Mouse (Mus musculus) forebrain, embryonic 12.5 days (tissue): ENCODE measurements around the gene Pald1. TPM values are rescaled to one million over a fixed set of nuclear protein-coding genes. Genes with fewer than 3 reads are reported as not detected.

Source experiments
- ATAC-seq: fragments of 200-750 bp; cut with Nextera tagmentation; 2 replicates; pipeline ENCODE4 v1.8.0; 2017; ENCODE audit warnings: moderate TSS enrichment; ENCODE audit not compliant: low FRiP score
- H3K27ac ChIP-seq: fragments of 300-500 bp; sonication (generic); 2 replicates; pipeline ENCODE4 v1.5.1; 2016; ENCODE audit warnings: mild to moderate bottlenecking
- H3K27me3 ChIP-seq: fragments of 300-500 bp; sonication (generic); 2 replicates; pipeline ENCODE4 v1.6.1; 2016; ENCODE audit warnings: mild to moderate bottlenecking
- H3K36me3 ChIP-seq: fragments of 300-500 bp; sonication (generic); replicated peaks from 2 replicates; pipeline ENCODE4 v1.6.1; 2016; ENCODE audit warnings: mild to moderate bottlenecking
- H3K4me1 ChIP-seq: fragments of 300-500 bp; sonication (generic); 2 replicates; pipeline ENCODE4 v1.6.1; 2016
- H3K4me2 ChIP-seq: fragments of 300-500 bp; sonication (generic); 2 replicates; pipeline ENCODE4 v1.6.1; 2016; ENCODE audit warnings: mild to moderate bottlenecking, moderate library complexity
- H3K4me3 ChIP-seq: fragments of 300-500 bp; sonication (generic); replicated peaks from 2 replicates; pipeline ENCODE4 v1.5.1; 2016; ENCODE audit warnings: mild to moderate bottlenecking
- H3K9ac ChIP-seq: fragments of 300-500 bp; sonication (generic); 2 replicates; pipeline ENCODE4 v1.6.1; 2016; ENCODE audit warnings: mild to moderate bottlenecking
- H3K9me3 ChIP-seq: fragments of 300-500 bp; sonication (generic); 2 replicates; pipeline ENCODE4 v1.6.1; 2016
- WGBS: fragments of 180-500 bp; shearing (Covaris S2); methylation state at CpG from one replicate; pipeline ENCODE4 v1.1.7; 2016; 5-methylcytosine and 5-hydroxymethylcytosine counted together
- polyA plus RNA-seq: library from polyadenylated mRNA; unstranded; fragments of >200 nt; fragmentation: Nextera tagmentation; extraction: Ambion mirVana; gene quantifications from 2 replicates; pipeline ENCODE4 v1.2.1, GENCODE M21; 2016

Pald1 gene
- polyA plus RNA-seq, 1 experiment from 2014 or later = 20.7 TPM

DNA sequence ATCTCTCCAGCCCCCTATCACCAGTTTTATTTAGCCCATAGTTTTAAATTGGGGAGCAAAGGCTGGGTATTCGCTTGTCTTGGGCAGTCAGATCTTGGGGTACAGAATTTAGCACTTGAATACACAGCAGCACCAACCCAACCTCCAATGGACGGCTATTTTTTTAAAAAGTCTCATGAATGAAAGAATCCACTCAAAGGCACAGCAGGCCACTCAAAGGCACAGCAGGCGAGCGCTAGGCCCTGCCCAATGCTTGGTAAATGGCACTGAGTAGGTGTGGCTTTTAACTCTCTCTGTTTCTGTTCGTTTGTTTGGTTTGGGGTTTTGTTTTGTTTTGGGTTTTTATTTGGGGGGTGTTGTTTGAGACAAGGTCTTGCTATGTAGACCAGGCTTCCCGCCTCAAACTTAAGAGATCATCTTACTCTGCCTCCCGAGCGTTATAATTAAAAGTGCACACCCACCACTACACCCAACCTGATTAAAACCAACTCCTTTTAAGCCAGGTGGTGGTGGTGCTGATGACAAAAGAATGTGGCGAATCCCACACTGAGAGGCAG, 67.9 kb downstream of the Pald1 start:
- WGBS = 11% methylated on average over 9 of the region's 9 CpGs

DNA sequence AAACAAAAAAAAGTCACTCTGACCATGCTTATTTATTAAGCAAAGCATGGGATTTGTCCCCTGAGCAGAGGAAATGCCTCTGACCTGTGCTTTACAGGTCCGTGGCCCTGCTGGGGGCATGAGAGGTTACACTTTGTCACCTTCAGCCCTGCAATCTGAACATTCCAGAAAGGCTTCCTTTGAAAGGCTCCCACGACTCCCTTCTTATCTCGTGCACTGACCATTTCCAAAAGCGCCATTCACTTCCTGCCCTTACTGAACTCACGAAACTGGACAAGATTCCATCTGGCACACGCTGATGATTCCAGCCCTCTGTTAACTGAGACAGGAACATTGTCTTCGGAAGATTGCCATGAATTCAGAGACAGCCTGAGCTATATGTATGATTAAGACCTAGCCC, 69.6 kb downstream of the Pald1 start:
- Histone ChIP-seq H3K4me3 (no peak overlapping the region), H3K4me2 (no peak overlapping the region), H3K9ac (no peak overlapping the region), H3K36me3 (no peaks in the 10 kb centered on the region), H3K27me3 (no peaks in the 10 kb centered on the region), H3K27ac (no peak overlapping the region), H3K9me3 (no peaks in the 10 kb centered on the region), H3K4me1 (peaks cover 3% of the 10 kb centered on the region; the same call in 1 of the 2 replicates)
- WGBS = 79% methylated on average over 7 of the region's 7 CpGs
- ATAC-seq = no peak

More for the DNA sequence above, 67.9 kb downstream of the Pald1 start:
- peaks cover 5% of the 10 kb centered on the region; the same call in 1 of the 2 replicates for H3K36me3 ChIP-seq
- no peaks in the 10 kb centered on the region for H3K27me3 ChIP-seq
- H3K27ac ChIP-seq = no peak overlapping the region
- H3K9ac ChIP-seq = no peak overlapping the region
- no peaks in the 10 kb centered on the region for H3K9me3 ChIP-seq
- H3K4me3 ChIP-seq = no peak overlapping the region
- H3K4me2 ChIP-seq = no peak overlapping the region
- H3K4me1 ChIP-seq = peaks cover 3% of the 10 kb centered on the region; the same call in 1 of the 2 replicates
- no peak for ATAC-seq

DNA sequence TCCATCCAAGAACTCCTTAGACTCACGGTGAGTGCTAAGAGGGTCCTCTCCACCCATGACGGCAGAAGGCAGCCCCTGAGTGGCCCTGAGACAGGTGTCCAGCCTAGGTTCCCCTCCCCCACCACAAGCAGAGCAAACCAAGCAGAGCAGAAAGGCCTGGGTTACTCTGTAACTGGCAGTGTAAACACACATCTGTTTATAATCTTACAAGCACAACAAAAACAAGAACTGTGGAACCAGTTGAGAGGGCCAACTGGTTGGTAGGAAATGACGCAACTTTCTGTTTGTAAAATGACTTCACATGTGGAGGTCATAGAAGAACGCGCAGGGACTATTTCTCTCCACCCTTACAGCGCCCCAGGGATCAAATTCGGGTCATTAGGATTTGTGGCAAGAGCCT, 70.6 kb downstream of the Pald1 start:
- H3K4me3 ChIP-seq = no peak overlapping the region
- no peak for ATAC-seq
- no peak overlapping the region for H3K4me2 ChIP-seq
- H3K4me1 ChIP-seq = peaks cover 3% of the 10 kb centered on the region; the same call in 1 of the 2 replicates
- no peaks in the 10 kb centered on the region for H3K36me3 ChIP-seq
- no peak overlapping the region for H3K27ac ChIP-seq
- 62% methylated on average over 7 of the region's 7 CpGs for WGBS
- no peaks in the 10 kb centered on the region for H3K27me3 ChIP-seq
- H3K9me3 ChIP-seq = no peaks in the 10 kb centered on the region
- H3K9ac ChIP-seq = no peak overlapping the region

DNA sequence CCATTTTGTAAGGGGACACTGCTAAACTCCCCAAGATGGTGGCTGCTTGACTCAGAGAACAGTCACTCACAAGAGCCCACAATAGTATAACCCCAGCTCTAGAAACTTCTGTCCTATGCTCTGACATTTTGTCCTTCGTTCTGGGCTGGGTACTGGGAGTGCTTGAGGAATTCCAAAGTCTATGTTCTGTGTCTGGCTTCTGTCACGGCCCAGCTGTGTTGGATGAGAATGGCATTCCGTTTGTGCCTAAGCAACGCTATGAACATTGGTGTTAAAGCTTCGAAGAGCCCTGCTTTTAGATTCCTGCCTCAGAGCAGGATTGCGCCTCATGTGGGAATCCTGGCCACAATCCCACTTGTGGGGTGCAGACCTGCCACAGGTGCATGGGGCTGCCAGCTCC, 71.2 kb downstream of the Pald1 start:
- Histone ChIP-seq H3K4me1 (peaks cover 3% of the 10 kb centered on the region; the same call in 1 of the 2 replicates), H3K27ac (no peak overlapping the region), H3K27me3 (no peaks in the 10 kb centered on the region), H3K9me3 (no peaks in the 10 kb centered on the region), H3K4me3 (no peak overlapping the region), H3K36me3 (no peaks in the 10 kb centered on the region), H3K9ac (no peak overlapping the region), H3K4me2 (no peak overlapping the region)
- ATAC-seq = no peak
- WGBS = 90% methylated on average over 6 of the region's 6 CpGs

DNA sequence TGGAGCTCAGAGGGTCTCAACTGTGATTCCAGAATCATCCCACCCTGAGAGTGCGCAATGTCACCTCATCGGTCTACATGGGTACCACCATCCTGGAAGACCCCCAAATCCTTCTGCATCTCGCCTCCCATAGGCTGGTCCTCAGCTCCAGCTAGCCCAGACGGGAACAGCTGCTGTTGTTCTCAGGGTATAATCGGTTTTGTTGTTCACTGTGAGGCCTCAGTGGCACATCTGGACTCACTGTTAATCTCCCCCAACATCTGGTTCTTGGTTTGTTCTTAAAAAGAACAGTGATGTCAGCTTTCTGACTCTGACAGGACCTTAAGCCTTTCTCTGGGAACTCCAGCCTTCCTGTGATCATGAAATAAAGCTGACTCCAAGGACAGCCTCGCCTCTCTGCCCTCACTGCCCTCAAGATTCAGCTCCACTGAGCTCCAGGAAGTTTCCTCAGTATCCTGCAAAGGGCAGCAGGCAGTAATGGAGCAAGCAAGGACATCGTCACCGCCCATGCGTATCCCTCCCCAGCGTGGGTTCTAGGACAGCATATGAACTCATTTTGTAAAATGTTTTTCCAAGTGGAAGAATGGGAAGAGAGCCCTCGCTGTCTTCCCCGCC, 74.5 kb downstream of the Pald1 start:
- Histone ChIP-seq H3K36me3 (no peaks in the 10 kb centered on the region), H3K4me3 (no peak overlapping the region), H3K27ac (no peak overlapping the region), H3K9me3 (no peaks in the 10 kb centered on the region), H3K27me3 (no peaks in the 10 kb centered on the region), H3K4me2 (no peak overlapping the region), H3K4me1 (no peaks in the 10 kb centered on the region), H3K9ac (no peak overlapping the region)
- 62% methylated on average over 12 of the region's 12 CpGs for WGBS
- no peak for ATAC-seq

DNA sequence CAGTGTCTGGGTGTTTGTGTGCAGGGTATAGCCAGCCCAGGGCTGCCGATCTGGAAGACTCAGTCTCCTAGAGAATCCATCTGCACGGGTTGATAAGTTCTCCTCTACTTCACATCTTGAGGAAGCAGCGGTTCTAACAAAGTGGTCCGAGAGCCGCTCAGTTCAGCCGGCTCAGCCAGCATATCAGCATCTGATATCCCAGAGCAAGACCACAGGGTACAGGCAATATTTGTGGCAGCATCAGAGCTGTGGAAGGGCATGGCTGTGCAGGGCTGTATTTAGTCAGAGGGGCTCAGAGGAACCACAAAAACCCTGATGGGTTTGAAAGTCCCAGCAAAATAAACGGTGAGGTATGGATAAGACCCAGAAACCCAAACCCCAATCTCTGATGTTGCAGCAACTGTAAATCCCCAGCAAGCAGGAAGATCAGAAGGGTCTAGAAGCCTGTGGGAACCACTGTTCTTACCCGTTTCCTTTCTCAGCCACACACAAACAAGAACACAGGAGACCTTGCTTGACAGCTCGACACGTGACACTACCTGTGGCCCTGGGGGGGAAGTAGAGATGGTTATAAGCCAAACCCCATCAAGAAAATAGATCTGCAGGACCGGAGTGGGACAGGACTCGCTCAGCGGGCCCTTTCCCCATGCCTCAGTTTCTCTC, 77.3 kb downstream of the Pald1 start:
- H3K4me1 ChIP-seq = no peaks in the 10 kb centered on the region
- H3K9me3 ChIP-seq = no peaks in the 10 kb centered on the region
- H3K4me2 ChIP-seq = no peak overlapping the region
- H3K9ac ChIP-seq = no peak overlapping the region
- no peaks in the 10 kb centered on the region for H3K27me3 ChIP-seq
- 84% methylated on average over 13 of the region's 13 CpGs for WGBS
- H3K36me3 ChIP-seq = no peaks in the 10 kb centered on the region
- H3K27ac ChIP-seq = no peak overlapping the region
- no peak overlapping the region for H3K4me3 ChIP-seq
- no peak for ATAC-seq

DNA sequence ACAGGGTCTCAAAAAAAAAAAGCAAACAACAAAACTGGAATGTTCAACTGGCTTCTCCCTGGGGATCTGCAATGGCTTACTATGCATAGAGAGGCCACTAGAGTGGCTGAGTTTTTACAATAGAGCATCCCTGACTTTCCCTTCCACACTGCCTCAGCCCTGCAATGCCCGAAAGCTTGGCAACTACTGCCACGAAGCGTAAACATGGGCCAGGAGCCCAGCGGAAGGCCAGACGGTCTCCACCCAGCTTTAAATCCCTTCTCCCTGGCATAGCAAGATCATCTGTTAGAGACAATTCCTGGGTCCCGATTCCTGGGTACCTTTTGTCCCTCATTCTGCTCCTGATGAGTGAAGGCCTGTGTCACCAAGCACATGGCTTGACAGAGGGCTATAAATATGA, 79.3 kb downstream of the Pald1 start:
- H3K36me3 ChIP-seq = no peaks in the 10 kb centered on the region
- WGBS = 82% methylated on average over 6 of the region's 6 CpGs
- no peak overlapping the region for H3K4me2 ChIP-seq
- no peaks in the 10 kb centered on the region for H3K27me3 ChIP-seq
- H3K4me3 ChIP-seq = no peak overlapping the region
- H3K27ac ChIP-seq = no peak overlapping the region
- no peak overlapping the region for H3K9ac ChIP-seq
- H3K9me3 ChIP-seq = no peaks in the 10 kb centered on the region
- no peaks in the 10 kb centered on the region for H3K4me1 ChIP-seq
- ATAC-seq = no peak

DNA sequence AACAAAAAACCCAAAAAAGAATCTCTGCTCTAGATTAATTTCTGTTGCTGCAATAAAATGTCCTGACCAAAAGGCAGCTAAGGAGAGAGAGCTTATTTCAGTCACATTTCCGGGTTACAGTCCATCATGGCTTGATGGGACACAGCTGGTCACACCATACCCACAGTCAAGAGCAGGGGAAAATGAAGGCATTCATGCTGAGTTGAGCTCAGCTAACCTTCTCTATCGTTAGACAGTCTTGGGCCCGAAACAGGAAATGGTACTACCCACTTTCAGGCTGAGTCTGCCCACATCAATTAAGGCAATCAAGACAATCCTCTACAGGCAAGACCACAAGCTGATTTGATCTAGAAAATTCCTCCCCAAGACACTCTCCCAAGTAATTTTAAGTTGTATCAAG, 82.3 kb downstream of the Pald1 start:
- no peak overlapping the region for H3K4me3 ChIP-seq
- ATAC-seq = no peak
- WGBS = 89% methylated on average over 3 of the region's 3 CpGs
- no peaks in the 10 kb centered on the region for H3K27me3 ChIP-seq
- H3K36me3 ChIP-seq = no peaks in the 10 kb centered on the region
- no peak overlapping the region for H3K27ac ChIP-seq
- no peak overlapping the region for H3K9ac ChIP-seq
- no peak overlapping the region for H3K4me2 ChIP-seq
- H3K9me3 ChIP-seq = no peaks in the 10 kb centered on the region
- H3K4me1 ChIP-seq = no peaks in the 10 kb centered on the region

DNA sequence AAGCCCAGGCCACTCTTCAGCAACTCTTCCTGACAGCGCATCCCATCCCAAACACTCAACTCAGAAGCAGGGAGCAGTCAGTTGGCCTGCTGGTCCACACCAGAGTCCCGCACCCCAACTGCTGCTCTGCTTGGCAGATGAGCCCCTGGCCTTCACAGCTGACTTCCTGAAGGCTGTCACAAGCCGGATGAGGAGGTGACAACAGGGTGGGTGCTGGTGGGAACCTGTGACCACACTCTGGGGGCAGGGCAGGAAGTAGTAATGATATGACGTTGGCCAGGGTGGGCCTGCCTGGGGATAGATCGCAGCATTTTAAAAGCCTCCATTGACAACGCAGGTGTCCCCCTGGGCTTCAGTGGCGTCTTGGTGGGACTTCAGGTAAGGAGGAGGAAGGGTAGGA, 85.9 kb downstream of the Pald1 start, which contains the start of gene Prf1:
Gene Prf1 (plus strand): TSS at position 357 of the 400 bp plus-strand sequence.
- H3K9me3 ChIP-seq = no peaks in the 10 kb centered on the region
- H3K9ac ChIP-seq = no peak within 1 kb of the TSS
- H3K27ac ChIP-seq = no peak within 1 kb of the TSS
- H3K4me2 ChIP-seq = no peak within 1 kb of the TSS
- no peaks in the 10 kb centered on the region for H3K27me3 ChIP-seq
- 87% methylated on average over 7 of the region's 7 CpGs for WGBS
- ATAC-seq = no peak
- H3K4me1 ChIP-seq = no peaks in the 10 kb centered on the region
- no peak within 1 kb of the TSS for H3K4me3 ChIP-seq
- no peaks in the 10 kb centered on the region for H3K36me3 ChIP-seq

DNA sequence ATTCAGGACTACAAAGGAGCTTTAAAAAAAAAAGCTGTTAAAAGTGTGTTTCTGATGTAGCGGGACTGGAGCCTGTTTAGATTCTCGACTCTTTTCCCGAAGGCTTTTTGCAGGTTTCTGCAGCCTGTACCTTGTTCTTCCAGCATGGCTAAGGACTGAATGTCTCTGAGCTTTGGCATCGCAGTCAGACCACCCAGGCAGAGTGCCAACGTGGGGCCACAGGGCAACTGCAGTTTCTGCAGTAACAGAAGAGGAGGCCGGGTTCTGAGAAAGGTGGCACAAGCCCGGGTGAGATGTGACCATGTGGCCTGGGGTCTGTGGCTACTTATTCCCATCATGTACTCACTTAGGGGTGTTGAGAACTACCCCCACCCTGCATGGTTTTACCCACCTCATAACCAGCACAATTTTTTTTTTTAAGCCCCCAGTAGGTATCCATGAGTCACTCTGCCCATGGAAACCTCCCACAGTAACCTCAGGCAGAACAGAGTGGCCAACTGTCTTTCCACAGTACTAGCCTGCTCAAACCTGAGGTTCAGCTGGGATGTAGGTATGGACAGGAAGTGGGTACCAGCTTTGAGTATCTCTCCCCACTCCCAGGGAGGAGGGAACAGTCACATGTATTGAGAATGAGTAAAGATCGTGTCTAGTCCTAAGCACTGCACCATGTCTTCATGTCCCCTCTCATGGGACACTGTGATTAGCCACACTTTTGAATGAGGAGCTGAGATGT, 86.5 kb downstream of the Pald1 start:
- 87% methylated on average over 8 of the region's 8 CpGs for WGBS
- H3K9me3 ChIP-seq = no peaks in the 10 kb centered on the region
- no peaks in the 10 kb centered on the region for H3K27me3 ChIP-seq
- H3K4me2 ChIP-seq = no peak overlapping the region
- H3K36me3 ChIP-seq = no peaks in the 10 kb centered on the region
- H3K4me1 ChIP-seq = no peaks in the 10 kb centered on the region
- no peak for ATAC-seq
- H3K9ac ChIP-seq = no peak overlapping the region
- H3K4me3 ChIP-seq = no peak overlapping the region
- no peak overlapping the region for H3K27ac ChIP-seq

DNA sequence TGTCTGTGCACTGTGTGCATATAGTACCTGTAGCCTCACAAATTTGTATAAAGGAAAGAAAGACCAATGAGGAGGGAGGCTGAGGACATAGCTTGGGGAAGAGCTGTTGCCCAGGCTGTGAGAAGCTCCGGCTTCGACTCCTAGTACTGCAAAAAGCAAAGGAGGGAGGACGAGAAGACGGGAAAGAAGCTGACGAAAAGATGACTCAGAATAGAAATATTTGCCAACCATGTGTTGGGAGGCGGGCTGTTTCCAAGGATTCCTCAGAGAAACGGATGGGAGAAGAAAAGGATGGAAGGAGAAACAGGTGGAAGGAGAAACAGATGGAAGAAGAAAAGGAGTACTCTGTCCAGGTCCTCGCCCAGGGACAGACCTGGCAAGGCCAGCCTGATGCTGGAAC, 89.1 kb downstream of the Pald1 start:
- no peaks in the 10 kb centered on the region for H3K36me3 ChIP-seq
- ATAC-seq = no peak
- H3K4me2 ChIP-seq = no peak overlapping the region
- no peaks in the 10 kb centered on the region for H3K27me3 ChIP-seq
- no peak overlapping the region for H3K27ac ChIP-seq
- no peaks in the 10 kb centered on the region for H3K9me3 ChIP-seq
- WGBS = 89% methylated on average over 8 of the region's 8 CpGs
- no peak overlapping the region for H3K9ac ChIP-seq
- H3K4me3 ChIP-seq = no peak overlapping the region
- no peaks in the 10 kb centered on the region for H3K4me1 ChIP-seq

DNA sequence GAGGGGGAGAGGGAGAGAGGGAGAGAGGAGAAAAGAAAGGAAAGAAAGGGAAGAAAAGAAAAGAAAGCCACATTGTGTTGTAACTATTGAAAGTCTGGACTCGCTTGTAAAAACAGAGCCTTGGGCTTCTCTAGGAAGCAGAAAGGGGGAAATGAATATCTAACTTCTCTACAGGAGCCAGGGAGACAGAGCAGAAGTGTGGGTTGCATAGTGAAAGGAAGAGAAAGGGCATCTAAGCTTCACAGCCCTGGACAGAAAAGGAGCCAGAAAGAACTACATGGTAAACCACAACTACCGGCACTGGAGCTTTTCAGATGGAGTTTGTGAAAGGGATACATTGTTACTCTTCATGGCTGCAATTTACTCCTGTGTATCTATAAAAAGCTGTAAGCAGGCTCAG, 92.9 kb downstream of the Pald1 start:
- Histone ChIP-seq H3K27me3 (no peaks in the 10 kb centered on the region), H3K4me3 (no peak overlapping the region), H3K27ac (no peak overlapping the region), H3K36me3 (no peaks in the 10 kb centered on the region), H3K9ac (no peak overlapping the region), H3K9me3 (no peaks in the 10 kb centered on the region), H3K4me1 (no peaks in the 10 kb centered on the region), H3K4me2 (no peak overlapping the region)
- 44% methylated on average over 2 of the region's 2 CpGs for WGBS
- ATAC-seq = no peak
